Mouse (Mus musculus) spleen, adult 18-20 months (tissue): ENCODE data around the gene Phldb2.

ENCODE experiments used
- DNase-seq, 2 experiments: peaks; one replicate each; pipeline ENCODE4 v3.0.0; 2022; ENCODE audit warnings: mixed read lengths in 2 of 2

Phldb2 gene

GRCm38 (mm10) chr16:45723172-45723901 is 230.1 kb downstream of the Phldb2 start:
- DNase-seq, result no peak

- no peak for DNase-seq
These were observed 230.9 kb downstream of the Phldb2 start for GRCm38 (mm10) chr16:45722460-45722951.

DNA sequence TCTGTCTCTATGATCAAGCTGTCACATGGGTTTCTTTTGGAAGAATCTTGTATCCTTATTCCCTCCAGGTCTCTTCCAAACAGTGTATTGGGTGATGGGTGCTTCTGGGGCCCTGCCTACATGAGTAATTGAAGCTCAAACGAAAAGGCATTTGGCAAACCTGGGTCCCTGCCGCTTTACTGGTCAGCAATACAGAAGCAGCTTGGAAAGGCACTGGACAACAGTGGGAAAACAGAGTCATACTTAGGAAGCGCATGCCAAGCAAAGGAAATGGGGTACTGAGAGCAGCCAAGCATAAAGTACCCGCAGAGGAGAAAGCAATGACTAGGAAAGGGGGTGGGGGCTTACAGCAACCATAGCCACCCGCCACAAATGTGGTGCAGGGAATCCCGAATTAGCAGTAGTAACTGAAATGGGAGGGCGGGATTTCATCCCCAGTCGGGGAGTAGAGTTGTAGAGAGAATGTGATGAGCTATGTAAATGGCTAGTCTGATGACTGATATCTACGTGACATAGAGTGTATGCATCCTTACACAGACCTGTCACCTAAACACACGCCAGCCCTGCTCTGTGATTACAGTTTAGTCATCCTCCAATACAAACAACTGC is 233.3 kb downstream of the Phldb2 start:
- DNase-seq, result no peak

DNA sequence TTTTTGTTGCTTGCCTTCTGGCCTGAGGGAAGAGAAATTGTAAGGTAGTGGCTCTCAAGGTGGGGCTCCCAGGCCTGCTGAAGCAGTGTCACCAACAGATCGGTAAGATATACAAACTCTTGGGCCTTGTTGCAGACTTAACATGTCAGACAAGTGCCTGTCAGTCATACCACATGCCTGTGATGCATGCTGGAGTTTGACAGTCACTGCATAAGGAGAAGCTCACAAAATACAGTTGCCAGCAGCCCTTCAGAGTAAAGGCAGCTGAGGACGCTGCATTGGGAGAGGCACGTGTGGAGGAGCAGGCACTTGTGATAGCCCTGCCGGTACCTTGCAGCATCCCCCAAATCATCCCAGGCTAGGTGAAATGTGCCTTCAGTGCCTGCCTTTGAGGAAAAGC is 235.1 kb downstream of the Phldb2 start:
- DNase-seq, result no peak

DNA sequence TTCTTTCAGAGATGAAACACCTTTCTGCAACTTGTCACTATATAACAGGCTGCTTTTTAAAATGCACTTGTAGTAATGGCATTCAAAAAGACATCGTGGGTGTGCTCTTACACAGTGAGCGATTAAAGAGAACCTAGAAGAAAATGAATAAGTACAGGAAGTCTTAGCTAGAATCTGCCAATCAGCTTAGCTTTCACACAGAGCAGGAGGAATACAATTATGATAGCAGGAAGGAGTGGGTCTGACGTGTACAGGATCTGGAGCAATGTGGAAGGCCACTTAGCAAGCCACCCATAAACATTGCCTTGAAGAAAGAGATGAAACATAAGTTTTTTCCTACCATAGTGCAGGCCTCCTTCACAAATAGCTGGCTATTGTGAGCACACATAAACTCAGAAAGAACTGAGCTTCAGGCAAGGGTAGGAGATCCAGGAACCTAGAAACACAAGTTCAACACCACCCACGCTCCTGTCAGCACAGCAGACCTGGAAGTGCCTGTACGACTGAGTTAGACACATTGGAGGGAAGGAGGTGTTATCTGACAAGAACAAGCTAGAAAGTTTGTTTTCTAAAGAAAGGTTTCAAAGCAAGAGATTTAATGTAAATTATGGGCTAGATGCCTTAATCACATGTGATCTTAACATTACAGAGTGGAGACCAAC is 238.8 kb downstream of the Phldb2 start:
- no peak for DNase-seq

DNA sequence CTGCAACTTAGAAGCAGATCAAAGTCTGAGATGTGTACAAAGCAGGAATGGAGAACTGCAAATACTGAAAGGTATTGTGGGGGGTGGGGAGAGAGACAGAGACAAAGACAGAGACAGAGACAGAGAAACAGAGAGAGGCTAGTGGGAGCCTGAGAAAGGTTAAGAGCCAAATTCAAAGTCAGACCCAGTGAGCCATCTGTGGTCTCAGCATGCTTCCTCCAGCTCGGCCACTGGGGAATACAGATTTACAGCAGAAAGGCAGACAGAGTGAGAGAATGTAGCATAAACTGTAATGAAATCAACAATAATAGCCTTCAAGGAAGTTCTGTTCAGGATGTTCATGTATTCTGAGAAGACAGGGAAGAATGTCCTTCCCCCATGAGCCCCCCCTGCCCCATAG is 239.5 kb downstream of the Phldb2 start:
- no peak for DNase-seq

DNA sequence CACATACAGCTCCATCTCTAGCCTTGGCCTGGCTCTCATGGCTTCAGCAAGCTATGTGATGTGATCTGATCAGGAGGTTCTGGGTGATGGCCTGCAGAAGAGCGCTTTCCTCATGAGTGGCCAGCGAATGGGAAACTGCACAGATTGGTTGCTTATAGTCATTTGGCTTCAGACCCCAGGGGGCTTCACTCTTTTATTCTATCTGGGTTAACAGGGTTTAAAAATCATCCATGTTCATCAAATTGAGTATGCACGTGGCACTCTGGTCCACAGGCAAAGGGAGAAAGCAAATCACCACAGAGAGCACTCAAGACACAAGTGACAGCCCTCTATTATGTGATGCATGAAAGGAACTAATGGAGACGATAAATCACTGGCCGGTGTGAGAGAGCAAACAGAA is 240.1 kb downstream of the Phldb2 start:
- DNase-seq, result no peak

DNA sequence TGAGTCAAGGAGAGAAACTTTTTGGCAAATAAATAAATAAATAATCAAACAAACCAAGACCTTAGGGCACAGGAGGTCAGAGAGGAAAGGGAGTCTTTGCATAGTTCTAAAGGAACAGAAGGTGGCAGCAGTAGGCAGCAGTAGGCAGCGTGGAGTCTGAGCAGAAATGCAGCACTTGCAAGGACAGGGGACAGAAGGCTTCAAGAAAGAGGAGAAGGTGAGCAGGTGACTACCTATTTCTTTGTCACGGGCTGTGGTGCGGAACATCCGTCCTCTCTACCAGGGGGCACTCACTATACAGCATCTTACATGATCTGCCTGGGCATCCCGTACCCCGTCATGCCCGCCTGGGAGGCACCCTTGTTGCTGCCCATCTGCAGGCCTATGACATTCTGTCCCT is 242.1 kb downstream of the Phldb2 start:
- no peak for DNase-seq

- DNase-seq, result no peak
These were observed 254.1 kb downstream of the Phldb2 start for GRCm38 (mm10) chr16:45699301-45699700.

GRCm38 (mm10) chr16:45697996-45698395 is 255.4 kb downstream of the Phldb2 start:
- no peak for DNase-seq
